Mouse (Mus musculus): ENCODE measurements at regions not wholly inside any gene's neighbourhood (a gene's known extent, or its start where the extent isn't known, plus 50 kb on each side); places are given as distances from the start of the nearest gene placed in this dataset.

GRCm38 (mm10) chr12:25579407-25579806 lies 482.5 kb upstream of the Id2 start:
- H3K4me2 ChIP-seq (ENCODE audit: low read depth), result no peak overlapping the region
- 90% methylated on average over 8 of the region's 8 CpGs for WGBS
- H3K27me3 ChIP-seq (ENCODE audit: control insufficient read depth, insufficient read depth, low read length), result no peaks in the 10 kb centered on the region
- H3K4me3 ChIP-seq (ENCODE audit: low read depth, low read length), result no peak overlapping the region
- H3K4me1 ChIP-seq (ENCODE audit: control insufficient read depth, insufficient read depth, low read length), result no peaks in the 10 kb centered on the region
- no peak for ATAC-seq (ENCODE audit: insufficient read depth, low FRiP score, low TSS enrichment)
- no peak overlapping the region for H3K9ac ChIP-seq (ENCODE audit: low read length)
- no peaks in the 10 kb centered on the region for H3K36me3 ChIP-seq (ENCODE audit: control insufficient read depth, insufficient read depth, low read length)
- DNase-seq (ENCODE audit: low spot score), result no peak
- no peak overlapping the region for H3K27ac ChIP-seq (ENCODE audit: low read depth, low read length)
- H3K9me3 ChIP-seq (ENCODE audit: control insufficient read depth, low read length), result no peaks in the 10 kb centered on the region

GRCm38 (mm10) chr12:25565131-25565530 lies 468.2 kb upstream of the Id2 start:
- Histone ChIP-seq H3K9me3 (ENCODE audit: control insufficient read depth, low read length) (no peaks in the 10 kb centered on the region), H3K4me3 (ENCODE audit: low read depth, low read length) (no peak overlapping the region), H3K4me1 (ENCODE audit: control insufficient read depth, insufficient read depth, low read length) (no peaks in the 10 kb centered on the region), H3K9ac (ENCODE audit: low read length) (no peak overlapping the region), H3K4me2 (ENCODE audit: low read depth) (no peak overlapping the region), H3K27ac (ENCODE audit: low read depth, low read length) (no peak overlapping the region), H3K36me3 (ENCODE audit: control insufficient read depth, insufficient read depth, low read length) (no peaks in the 10 kb centered on the region), H3K27me3 (ENCODE audit: control insufficient read depth, insufficient read depth, low read length) (no peaks in the 10 kb centered on the region)
- ATAC-seq (ENCODE audit: insufficient read depth, low FRiP score, low TSS enrichment), result no peak
- no peak for DNase-seq (ENCODE audit: low spot score)
- WGBS, result 92% methylated on average over 2 of the region's 2 CpGs

GRCm38 (mm10) chr12:25559601-25560000 lies 462.7 kb upstream of the Id2 start:
- ATAC-seq (ENCODE audit: insufficient read depth, low FRiP score, low TSS enrichment), result no peak

GRCm38 (mm10) chr12:25553656-25554055 lies 456.7 kb upstream of the Id2 start:
- H3K9me3 ChIP-seq (ENCODE audit: control insufficient read depth, low read length), result no peaks in the 10 kb centered on the region
- ATAC-seq (ENCODE audit: insufficient read depth, low FRiP score, low TSS enrichment) (no peak), DNase-seq (ENCODE audit: low spot score) (no peak)
- H3K27ac ChIP-seq (ENCODE audit: low read depth, low read length), result no peak overlapping the region
- no peaks in the 10 kb centered on the region for H3K36me3 ChIP-seq (ENCODE audit: control insufficient read depth, insufficient read depth, low read length)
- H3K4me1 ChIP-seq (ENCODE audit: control insufficient read depth, insufficient read depth, low read length), result no peaks in the 10 kb centered on the region
- H3K4me3 ChIP-seq (ENCODE audit: low read depth, low read length), result no peak overlapping the region
- H3K27me3 ChIP-seq (ENCODE audit: control insufficient read depth, insufficient read depth, low read length), result no peaks in the 10 kb centered on the region
- 76% methylated on average over 1 of the region's 1 CpGs for WGBS
- H3K9ac ChIP-seq (ENCODE audit: low read length), result no peak overlapping the region
- no peak overlapping the region for H3K4me2 ChIP-seq (ENCODE audit: low read depth)

More at GRCm38 (mm10) chr12:25559601-25560000, 462.7 kb upstream of the Id2 start:
- no peak overlapping the region for H3K9ac ChIP-seq (ENCODE audit: low read length)
- no peaks in the 10 kb centered on the region for H3K36me3 ChIP-seq (ENCODE audit: control insufficient read depth, insufficient read depth, low read length)
- no peak overlapping the region for H3K27ac ChIP-seq (ENCODE audit: low read depth, low read length)
- DNase-seq (ENCODE audit: low spot score), result no peak
- H3K4me1 ChIP-seq (ENCODE audit: control insufficient read depth, insufficient read depth, low read length), result no peaks in the 10 kb centered on the region
- no peak overlapping the region for H3K4me3 ChIP-seq (ENCODE audit: low read depth, low read length)
- no peaks in the 10 kb centered on the region for H3K27me3 ChIP-seq (ENCODE audit: control insufficient read depth, insufficient read depth, low read length)
- H3K4me2 ChIP-seq (ENCODE audit: low read depth), result no peak overlapping the region
- no peaks in the 10 kb centered on the region for H3K9me3 ChIP-seq (ENCODE audit: control insufficient read depth, low read length)

GRCm38 (mm10) chr12:25549735-25550134 lies 452.8 kb upstream of the Id2 start:
- 92% methylated on average over 3 of the region's 3 CpGs for WGBS
- DNase-seq (ENCODE audit: low spot score) (no peak), ATAC-seq (ENCODE audit: insufficient read depth, low FRiP score, low TSS enrichment) (no peak)

GRCm38 (mm10) chr12:25544253-25544652 lies 447.3 kb upstream of the Id2 start:
- no peaks in the 10 kb centered on the region for H3K36me3 ChIP-seq (ENCODE audit: control insufficient read depth, insufficient read depth, low read length)
- no peak overlapping the region for H3K27ac ChIP-seq (ENCODE audit: low read depth, low read length)
- no peak for DNase-seq (ENCODE audit: low spot score)
- no peak overlapping the region for H3K4me2 ChIP-seq (ENCODE audit: low read depth)
- WGBS, result 62% methylated on average over 6 of the region's 6 CpGs
- no peak overlapping the region for H3K9ac ChIP-seq (ENCODE audit: low read length)
- H3K4me3 ChIP-seq (ENCODE audit: low read depth, low read length), result no peak overlapping the region
- no peaks in the 10 kb centered on the region for H3K27me3 ChIP-seq (ENCODE audit: control insufficient read depth, insufficient read depth, low read length)
- no peaks in the 10 kb centered on the region for H3K9me3 ChIP-seq (ENCODE audit: control insufficient read depth, low read length)
- H3K4me1 ChIP-seq (ENCODE audit: control insufficient read depth, insufficient read depth, low read length), result no peaks in the 10 kb centered on the region
- ATAC-seq (ENCODE audit: insufficient read depth, low FRiP score, low TSS enrichment), result no peak

More at GRCm38 (mm10) chr12:25549735-25550134, 452.8 kb upstream of the Id2 start:
- no peak overlapping the region for H3K4me3 ChIP-seq (ENCODE audit: low read depth, low read length)
- H3K4me2 ChIP-seq (ENCODE audit: low read depth), result no peak overlapping the region
- H3K27ac ChIP-seq (ENCODE audit: low read depth, low read length), result no peak overlapping the region
- H3K4me1 ChIP-seq (ENCODE audit: control insufficient read depth, insufficient read depth, low read length), result no peaks in the 10 kb centered on the region
- H3K9me3 ChIP-seq (ENCODE audit: control insufficient read depth, low read length), result no peaks in the 10 kb centered on the region
- H3K36me3 ChIP-seq (ENCODE audit: control insufficient read depth, insufficient read depth, low read length), result no peaks in the 10 kb centered on the region
- H3K9ac ChIP-seq (ENCODE audit: low read length), result no peak overlapping the region
- no peaks in the 10 kb centered on the region for H3K27me3 ChIP-seq (ENCODE audit: control insufficient read depth, insufficient read depth, low read length)

GRCm38 (mm10) chr12:25534620-25534950 lies 437.6 kb upstream of the Id2 start:
- Histone ChIP-seq H3K27me3 (ENCODE audit: control insufficient read depth, insufficient read depth, low read length) (no peaks in the 10 kb centered on the region), H3K27ac (ENCODE audit: low read depth, low read length) (no peak overlapping the region), H3K36me3 (ENCODE audit: control insufficient read depth, insufficient read depth, low read length) (no peaks in the 10 kb centered on the region), H3K4me2 (ENCODE audit: low read depth) (no peak overlapping the region), H3K9ac (ENCODE audit: low read length) (no peak overlapping the region), H3K4me1 (ENCODE audit: control insufficient read depth, insufficient read depth, low read length) (no peaks in the 10 kb centered on the region), H3K4me3 (ENCODE audit: low read depth, low read length) (no peak overlapping the region), H3K9me3 (ENCODE audit: control insufficient read depth, low read length) (no peaks in the 10 kb centered on the region)
- DNase-seq (ENCODE audit: low spot score) (no peak), ATAC-seq (ENCODE audit: insufficient read depth, low FRiP score, low TSS enrichment) (no peak)
- WGBS, result 57% methylated on average over 5 of the region's 5 CpGs

- peak; percentile 66 for DNase-seq (ENCODE audit: low spot score)
- Histone ChIP-seq H3K27ac (ENCODE audit: low read depth, low read length) (no peak overlapping the region), H3K4me3 (ENCODE audit: low read depth, low read length) (no peak overlapping the region), H3K4me1 (ENCODE audit: control insufficient read depth, insufficient read depth, low read length) (no peaks in the 10 kb centered on the region), H3K36me3 (ENCODE audit: control insufficient read depth, insufficient read depth, low read length) (no peaks in the 10 kb centered on the region), H3K9ac (ENCODE audit: low read length) (no peak overlapping the region), H3K27me3 (ENCODE audit: control insufficient read depth, insufficient read depth, low read length) (no peaks in the 10 kb centered on the region), H3K9me3 (ENCODE audit: control insufficient read depth, low read length) (no peaks in the 10 kb centered on the region), H3K4me2 (ENCODE audit: low read depth) (no peak overlapping the region)
- whole genome bisulfite sequencing, result 58% methylated on average over 10 of the region's 10 CpGs
- no peak for ATAC-seq (ENCODE audit: insufficient read depth, low FRiP score, low TSS enrichment)
Observed at GRCm38 (mm10) chr12:25533709-25534619, 437.0 kb upstream of the Id2 start.

GRCm38 (mm10) chr12:25530483-25530882 lies 433.5 kb upstream of the Id2 start:
- ATAC-seq (ENCODE audit: insufficient read depth, low FRiP score, low TSS enrichment), result no peak
- no peak overlapping the region for H3K27ac ChIP-seq (ENCODE audit: low read depth, low read length)
- 90% methylated on average over 3 of the region's 3 CpGs for WGBS

More at GRCm38 (mm10) chr12:25530483-25530882, 433.5 kb upstream of the Id2 start:
- Histone ChIP-seq H3K4me2 (ENCODE audit: low read depth) (no peak overlapping the region), H3K4me3 (ENCODE audit: low read depth, low read length) (no peak overlapping the region), H3K9me3 (ENCODE audit: control insufficient read depth, low read length) (no peaks in the 10 kb centered on the region), H3K27me3 (ENCODE audit: control insufficient read depth, insufficient read depth, low read length) (no peaks in the 10 kb centered on the region), H3K36me3 (ENCODE audit: control insufficient read depth, insufficient read depth, low read length) (no peaks in the 10 kb centered on the region), H3K9ac (ENCODE audit: low read length) (no peak overlapping the region), H3K4me1 (ENCODE audit: control insufficient read depth, insufficient read depth, low read length) (no peaks in the 10 kb centered on the region)
- DNase-seq (ENCODE audit: low spot score), result no peak
